Mouse (Mus musculus): ENCODE measurements around the gene Tsen15.

The Tsen15 gene

DNA sequence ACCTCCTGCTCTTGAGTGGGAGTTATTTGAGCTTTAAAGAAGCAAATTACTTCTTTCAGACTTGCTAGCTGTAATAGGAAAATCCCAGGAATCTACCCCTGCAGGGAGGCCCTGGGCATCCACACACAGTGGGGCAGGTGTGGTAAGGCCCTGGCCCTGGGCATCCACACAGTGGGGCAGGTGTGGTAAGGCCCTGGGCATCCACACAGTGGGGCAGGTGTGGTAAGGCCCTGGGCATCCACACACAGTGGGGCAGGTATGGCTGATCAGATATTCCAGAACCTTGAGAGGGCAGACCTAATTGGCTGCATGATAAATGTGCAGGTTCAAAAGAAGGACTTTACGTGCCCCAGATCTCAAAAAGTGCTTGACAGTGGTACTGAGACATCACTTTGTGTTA lies 1.9 kb downstream of the Tsen15 start:
- no peak for DNase-seq

DNA sequence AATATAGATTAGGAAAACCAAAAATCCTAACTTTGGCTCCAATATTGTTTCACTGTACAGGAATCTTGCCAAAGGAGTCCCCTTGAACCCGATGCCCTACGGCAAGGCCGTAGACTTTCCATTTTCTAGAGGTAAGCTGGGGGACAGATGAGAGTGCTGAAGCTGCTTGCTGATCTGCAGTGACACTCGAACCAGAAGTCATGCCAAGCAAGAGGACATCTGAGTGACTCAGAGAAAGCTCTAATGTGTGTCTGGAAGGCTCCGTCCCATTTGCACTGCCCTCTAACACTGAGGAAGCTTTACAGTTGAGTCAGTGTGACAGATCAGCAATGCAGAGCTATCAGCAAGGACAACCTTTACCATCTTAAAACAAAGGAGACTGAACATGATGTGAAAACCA lies 8.2 kb downstream of the Tsen15 start:
- DNase-seq = no peak

DNA sequence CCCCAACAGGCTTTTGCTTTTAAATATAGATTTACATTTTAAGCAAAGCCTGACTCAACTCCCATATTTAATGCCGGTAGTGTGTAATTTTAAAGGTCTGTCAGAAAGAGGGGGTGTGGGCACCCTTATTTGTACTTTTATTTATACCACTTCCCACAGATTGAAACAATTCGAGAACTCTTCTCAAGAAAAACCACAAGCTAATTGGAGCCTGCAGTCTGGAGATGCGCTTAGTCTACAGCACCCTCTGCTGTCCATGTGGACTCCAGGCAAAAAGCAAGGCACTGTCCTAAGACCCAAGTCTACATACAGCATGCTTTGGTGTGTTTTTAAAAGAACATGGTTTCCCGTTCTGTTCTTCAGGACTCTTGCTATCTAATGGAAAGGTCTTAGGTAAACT lies 17.3 kb downstream of the Tsen15 start:
- DNase-seq = peak; percentile 68

DNA sequence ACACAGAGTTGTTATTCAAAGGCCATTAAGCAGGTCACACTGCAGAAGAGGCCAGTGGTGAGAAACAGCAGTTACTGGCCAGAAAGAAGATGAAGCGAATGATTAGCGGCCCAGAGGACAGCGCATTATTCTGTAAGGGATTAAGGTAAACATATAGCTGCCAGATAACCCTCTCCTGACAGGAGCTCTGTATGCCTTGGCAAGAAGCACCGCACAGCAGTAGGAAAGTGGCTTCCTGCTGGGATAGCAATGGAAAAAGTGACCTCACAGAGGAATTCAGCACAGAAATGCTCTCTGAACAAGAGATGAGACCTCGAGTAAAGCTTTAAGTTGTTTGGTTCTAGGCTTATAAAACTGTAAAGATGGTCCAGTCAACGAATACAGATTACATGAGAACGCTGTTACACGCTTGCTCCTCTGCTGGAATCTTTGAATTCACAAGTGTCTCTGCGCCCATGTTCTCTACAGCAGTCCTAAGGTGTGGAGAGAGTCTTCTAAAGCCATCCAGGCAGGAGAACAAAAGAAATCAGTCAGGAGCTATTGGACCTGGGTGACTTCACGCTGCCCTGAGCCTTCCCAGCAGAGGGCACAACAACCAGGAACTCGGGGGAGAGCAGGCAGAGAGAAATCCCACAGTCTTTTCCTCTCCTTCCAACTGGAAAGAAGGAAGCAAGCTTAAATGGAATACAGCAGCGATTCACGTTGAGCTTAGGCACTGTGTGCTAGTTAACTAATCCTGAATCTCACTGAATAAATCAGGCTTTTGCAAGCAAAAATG lies 18.0 kb downstream of the Tsen15 start:
- no peak for DNase-seq

DNA sequence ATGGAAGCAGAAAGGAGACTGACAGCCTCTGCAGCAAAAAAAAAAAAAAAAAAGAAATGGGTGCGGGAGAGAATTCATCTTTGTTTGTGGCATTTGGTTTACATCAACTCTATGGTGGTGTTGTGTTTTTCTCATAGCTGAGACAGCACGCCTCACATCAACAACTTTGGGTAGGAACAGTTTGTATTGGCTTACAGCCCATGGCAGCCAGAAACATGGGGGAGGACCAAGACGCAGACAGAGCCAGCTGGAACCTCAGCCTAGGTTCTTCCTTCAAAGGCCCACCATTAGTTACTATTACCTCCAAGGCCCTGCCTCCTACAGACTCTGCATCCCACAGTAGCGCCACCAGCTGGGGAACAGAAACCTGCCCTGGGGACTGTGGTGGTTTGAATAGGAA lies 29.8 kb downstream of the Tsen15 start:
- no peak for DNase-seq

DNA sequence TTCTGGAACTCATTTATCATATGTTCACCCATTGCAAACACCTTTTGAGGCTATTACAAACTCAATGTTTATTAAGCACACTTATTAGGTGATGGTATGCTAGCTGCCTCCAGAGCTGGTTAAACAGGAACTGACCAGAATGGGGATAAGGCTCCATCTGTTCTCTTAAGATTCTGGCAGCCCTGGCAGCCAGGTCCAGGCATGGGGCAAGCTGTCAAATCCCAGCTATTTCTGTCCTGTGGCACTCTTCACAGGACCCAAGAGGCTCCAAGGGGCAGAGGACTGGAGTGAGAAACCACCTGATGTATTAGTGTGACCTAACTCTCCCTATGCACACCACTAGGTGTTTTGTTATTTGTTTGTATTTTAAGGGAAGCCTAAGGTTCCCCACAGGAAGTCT lies 38.5 kb downstream of the Tsen15 start:
- no peak for DNase-seq

DNA sequence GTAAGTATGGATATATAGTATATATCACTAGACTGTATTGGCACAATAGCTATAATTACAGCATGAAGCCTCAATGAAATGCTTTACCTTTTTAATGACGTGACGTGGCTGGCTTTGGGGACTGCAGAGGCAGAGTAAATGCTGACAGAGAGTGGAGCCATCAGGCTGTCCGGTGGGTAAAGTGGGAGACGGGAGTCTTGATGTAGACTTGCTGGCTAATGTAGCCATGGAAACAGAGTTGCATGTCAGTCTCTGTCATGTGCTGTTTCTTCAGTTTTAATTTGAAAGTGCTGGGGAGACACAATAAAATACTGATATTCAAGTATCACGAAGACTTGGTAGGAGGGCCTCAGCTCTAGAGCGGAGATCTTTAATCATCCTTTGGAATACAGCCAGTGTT lies 62.5 kb downstream of the Tsen15 start:
- DNase-seq = no peak
